Mouse (Mus musculus) cerebellum, adult 8-10 months (tissue): ENCODE measurements around the gene Qtrt2.
A peak's percentile ranks its signal among the peaks of the same experiment; 100 is the strongest.

Experiments
- DNase-seq: peaks from one replicate; pipeline ENCODE4 v3.0.0; 2022

The Qtrt2 gene

DNA sequence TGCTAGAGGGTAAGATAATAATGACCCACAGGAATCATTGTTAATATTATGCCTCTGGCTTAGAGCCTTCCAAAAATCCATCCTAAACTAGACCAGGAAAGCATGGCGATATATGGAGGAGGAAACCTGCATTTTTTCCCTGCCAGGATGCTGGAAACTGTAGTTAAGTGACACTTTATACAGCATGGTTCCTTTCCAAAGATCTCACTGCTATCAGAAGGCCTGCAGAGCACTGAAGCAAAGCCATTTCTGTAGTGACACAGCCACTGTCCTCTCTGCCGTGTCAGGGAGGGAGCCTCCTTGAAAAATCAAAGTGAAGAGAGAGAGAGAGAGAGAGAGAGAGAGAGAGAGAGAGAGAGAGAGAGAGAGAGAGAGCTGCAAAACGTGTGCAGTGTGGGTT, 4.0 kb downstream of the Qtrt2 start:
- no peak for DNase-seq

DNA sequence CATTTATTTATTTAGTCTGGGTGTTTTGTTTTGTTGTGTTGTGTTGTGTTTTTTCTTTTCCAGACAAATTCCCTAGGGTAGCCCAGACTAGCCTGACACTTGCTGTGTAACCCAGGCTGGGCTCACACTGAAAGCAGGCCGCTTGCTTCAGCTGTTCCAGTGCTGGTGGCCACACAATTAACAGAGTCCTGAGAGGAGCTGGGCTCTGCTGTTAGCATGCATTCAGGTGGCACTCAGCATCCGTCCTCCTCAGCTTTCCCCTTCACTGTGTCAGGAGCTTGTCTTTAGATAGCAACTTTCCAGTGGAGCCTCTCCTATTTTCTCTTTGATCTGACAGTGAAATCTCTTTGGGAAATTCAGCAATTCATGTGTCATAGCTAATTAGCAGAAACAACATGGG, 4.6 kb downstream of the Qtrt2 start:
- DNase-seq, result no peak

DNA sequence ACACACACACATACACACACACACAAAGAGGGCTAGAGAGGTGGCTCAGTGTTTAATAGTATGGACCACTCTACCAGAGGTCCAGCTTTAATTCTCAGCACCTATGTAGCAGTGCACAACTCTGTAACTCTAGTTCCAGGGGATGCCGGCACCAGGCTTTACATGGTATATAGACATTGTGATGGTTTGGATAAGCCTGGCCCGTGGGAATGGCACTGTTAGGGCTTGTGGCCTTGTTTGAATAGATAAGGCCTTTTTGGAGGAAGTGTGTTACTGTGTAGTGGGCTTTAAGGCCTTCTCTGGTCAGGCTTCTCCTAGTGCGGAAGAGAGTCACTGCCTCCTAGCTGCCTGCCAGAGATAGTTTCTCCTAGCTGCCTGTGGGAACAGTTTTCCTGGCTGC, 7.7 kb downstream of the Qtrt2 start:
- no peak for DNase-seq

DNA sequence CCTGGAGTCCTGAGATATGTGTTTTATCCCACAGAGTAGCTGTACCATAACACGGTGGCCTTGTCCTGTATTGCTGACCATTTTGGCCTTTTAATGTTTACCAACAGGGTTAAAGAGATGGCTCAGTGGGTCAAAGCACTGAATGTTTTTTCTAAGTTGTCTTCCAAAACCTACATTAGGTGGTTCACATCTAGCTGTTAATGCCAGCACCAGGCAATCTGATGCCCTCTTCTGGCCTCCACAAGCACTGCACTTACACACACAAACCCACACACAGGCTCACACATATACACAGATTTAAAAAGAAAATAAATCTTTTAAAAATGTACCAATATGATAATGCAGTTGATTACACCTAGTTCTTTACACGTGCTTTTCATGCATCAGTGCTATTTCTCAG, 17.7 kb downstream of the Qtrt2 start:
- DNase-seq, result no peak

DNA sequence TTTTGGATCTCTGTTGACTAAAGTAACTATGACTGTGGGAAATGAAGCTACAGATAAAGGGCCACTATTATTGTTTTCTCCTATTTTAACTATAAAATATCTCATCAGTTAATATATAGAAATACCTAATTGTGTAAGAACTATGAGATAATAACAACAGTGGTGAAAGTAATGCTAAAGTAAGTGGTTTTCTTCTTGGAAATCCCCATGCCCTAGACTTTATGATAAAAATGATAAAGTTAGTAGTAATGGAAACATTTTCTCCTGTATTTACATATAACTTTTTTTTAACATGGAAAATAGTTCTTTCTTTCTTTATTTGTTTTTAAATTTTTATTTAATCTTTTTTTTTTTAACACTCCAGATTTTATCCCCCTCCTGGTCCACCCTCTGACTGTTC, 26.0 kb downstream of the Qtrt2 start:
- DNase-seq, result no peak

DNA sequence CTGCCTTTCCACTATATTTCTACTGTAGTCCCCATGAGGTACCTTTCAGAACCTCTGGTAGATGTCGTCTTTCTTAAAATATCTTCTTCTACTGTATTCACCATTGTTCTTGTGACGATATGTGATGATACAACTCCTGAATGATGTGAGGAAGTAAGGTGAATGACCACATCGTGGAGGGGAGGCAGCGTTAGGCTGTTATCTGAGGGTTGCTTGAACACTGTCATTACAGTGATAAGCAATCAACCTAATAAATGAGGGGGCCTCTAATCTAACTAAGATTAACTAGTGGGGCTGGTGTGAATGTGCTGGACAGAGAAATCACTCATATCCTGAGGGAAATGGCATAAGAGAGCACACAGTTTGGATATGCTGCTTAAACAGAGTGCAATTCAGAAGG, 26.5 kb downstream of the Qtrt2 start:
- no peak for DNase-seq

DNA sequence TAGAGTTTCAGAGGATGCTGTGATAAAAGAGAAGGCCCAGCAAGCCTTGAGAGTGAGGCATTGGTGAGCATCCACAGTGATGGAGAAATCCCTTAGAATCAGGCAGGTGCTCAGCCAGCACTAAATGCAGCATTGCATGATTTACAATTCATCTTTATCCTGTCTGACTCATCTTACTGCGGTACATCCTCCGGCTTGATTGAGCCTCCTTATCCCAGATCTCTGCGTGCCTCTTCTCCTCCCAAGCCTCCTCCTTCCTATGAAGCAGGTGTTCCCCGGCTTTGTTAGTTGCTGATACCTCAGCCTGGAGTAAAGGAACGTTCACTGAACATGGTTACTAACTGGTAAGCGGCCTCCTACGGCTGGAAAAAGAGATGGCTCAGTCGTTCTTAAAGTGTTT, 32.1 kb downstream of the Qtrt2 start:
- DNase-seq, result no peak

DNA sequence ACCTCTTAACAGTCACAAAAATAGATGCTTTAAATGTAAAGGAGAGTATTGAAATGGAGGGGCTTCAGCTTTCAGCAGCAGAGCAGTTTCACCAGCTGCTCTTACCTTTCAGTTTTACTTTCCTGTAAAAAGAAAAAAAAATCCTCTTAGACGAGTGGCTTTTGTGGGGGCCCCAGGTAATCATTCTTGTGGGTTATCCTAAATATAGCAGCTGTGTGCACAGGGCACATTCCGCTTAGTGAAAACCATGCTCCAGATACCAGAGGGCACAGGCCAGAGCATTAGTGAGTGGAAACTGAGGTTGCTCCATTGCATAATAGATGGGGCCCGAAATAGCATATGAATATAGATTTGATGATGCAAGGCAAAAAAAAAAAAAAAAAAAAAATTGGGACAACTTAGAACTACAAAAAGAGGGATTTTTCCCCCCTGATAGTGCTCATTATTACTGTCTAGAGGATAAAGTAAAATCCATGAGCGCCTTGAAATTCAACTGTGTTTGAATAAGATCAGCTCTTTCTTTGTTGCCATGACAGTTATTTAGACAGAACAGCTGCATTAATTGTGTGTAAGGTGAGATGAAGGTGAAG, 35.8 kb downstream of the Qtrt2 start:
- no peak for DNase-seq

DNA sequence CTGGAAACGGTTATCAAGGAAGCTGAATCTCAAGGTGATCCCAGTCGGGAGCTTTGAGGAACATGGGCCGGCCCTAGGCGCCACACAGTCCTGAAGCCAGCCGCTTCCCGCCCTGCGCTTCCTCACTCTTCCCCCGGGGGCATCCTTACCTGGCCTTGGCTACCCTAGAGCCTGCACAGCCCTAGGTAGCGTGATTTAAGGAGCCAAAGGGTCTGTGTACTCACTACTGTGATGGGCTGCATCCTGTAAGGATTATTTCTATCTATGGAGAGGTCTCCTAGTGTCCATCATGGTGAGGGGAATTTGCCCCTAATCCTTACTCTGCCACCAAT, 36.6 kb downstream of the Qtrt2 start:
- no peak for DNase-seq

DNA sequence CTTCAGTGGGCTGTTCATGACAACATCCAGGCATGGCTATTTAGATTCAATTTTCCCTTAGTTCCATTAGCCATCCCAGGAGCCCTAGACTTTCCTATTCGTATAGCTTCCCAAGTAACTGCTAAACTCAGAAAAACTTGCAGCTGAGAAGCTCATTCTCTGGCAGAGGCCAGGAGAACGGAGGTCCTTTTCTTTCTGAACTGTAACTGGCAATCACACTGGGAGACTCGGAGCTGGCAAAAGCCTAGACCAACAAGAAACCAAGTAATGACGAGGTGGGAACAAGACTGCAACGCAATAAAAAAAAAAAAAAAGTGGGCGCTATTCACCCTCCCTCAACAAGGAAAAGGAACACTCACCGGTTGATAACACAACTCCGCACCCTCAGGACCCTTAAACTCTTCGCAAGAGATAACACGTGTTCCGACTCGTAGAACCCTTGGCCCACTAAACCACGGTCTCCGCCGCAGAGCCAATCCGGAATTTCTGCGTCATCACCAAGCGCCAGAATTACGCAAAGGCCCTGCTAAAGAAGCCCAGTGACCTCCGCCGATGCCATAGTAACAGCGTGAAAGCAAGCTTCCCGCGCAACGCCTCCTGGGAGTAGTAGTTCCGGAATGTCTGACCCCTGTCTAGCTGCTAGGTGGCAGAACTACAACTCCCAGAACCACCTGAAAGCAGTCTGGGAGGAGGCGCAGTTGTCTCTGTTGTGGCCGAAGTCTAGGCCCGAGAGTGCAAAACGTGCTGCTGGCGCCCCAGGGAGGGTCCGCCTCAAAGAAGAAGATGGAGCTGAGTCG, 37.2 kb downstream of the Qtrt2 start, which contains the start of gene Ccdc191:
TSS of gene Ccdc191 (plus strand) at position 593 of the 797 bp plus-strand sequence.
- peak; percentile 99 for DNase-seq

DNA sequence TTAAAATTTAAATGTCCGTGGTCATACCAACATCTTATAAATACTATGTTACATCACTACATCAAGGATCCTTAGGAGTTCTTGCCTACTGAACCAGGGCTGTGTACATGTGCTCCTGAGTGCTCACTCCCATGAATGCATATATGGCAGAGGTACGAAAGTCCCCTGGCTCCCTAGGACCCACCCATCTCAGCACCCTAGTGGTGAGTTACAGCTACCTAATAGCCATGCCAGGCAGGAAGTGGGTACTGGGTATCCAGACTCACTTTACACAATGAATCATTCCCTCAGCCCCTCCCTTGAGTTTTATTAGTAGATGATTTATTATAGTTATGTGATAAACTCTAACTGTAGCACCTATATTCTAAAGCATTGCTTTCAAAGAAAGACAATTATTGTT, 44.3 kb downstream of the Qtrt2 start:
- no peak for DNase-seq

DNA sequence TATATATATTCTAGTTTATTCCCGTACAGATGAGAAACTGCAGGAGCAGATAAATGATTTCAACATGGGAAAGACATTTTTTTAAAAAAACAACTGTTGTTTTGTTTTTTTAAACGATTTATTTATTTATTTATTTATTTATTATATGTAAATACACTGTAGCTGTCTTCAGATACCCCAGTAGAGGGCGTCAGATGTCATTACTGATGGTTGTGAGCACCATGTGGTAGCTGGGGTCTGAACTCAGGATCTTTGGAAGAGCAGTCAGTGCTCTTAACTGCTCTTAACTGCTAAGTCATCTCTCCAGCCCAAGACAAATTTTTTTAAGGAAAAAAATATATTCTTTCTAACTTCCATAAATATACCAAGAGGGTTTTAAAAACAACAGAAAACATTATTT, 45.0 kb downstream of the Qtrt2 start:
- DNase-seq, result no peak

DNA sequence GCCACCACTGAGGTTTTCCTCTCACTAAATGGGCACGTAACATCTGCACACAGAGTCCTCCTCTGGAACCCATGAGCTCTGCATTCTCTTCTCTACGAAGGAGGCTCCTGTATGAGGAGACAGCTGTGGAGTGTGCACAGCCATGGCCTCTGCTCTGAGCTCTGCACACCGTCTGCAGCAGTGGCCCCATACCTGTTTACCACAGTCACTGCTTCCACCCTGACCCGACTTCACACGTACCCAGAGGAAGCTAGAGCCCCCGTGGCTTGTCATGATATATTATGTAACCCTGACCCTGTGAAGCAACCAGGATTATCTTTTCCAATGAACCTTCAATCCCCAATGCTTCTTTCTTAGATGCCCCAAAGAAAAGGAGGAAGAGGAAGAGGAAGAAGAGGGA, 46.8 kb downstream of the Qtrt2 start:
- DNase-seq, result no peak

DNA sequence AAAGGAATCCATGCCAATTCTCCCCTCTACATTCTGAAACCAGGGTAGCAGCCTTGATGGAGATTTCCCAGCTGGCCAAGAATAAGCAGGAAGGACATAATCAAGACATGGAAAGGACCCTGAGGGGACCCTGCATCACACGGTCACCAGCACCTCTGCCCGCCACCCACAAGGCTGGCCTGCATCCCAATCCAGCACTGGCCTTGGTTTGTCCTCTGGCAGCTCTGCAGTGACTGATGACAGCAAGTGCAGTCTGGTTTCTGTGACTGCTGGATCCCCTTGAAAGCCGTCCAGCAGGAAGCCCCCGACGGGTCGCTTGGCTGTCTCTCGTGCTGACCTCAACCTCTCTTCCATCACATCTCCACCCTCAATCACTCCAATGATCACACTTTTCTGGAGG, 55.2 kb downstream of the Qtrt2 start:
- no peak for DNase-seq

DNA sequence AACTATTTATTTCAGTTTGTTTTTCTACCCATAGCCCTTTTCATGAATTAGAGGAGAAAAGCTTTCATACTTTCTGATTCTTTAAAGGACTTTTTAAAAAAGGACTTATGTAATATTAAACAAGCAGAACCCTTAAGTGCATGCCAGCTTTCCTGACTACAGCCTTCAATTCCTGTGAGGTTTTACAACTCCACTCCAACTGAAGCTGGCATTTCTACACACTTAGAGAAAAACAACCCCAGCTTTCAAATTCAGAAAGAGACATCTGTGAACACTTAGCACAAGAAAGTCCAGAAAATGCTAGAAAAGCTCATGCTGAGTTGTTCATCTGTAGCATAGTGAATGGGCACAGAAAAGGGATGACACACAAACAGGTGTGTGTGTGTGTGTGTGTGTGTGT, 56.8 kb downstream of the Qtrt2 start:
- no peak for DNase-seq

DNA sequence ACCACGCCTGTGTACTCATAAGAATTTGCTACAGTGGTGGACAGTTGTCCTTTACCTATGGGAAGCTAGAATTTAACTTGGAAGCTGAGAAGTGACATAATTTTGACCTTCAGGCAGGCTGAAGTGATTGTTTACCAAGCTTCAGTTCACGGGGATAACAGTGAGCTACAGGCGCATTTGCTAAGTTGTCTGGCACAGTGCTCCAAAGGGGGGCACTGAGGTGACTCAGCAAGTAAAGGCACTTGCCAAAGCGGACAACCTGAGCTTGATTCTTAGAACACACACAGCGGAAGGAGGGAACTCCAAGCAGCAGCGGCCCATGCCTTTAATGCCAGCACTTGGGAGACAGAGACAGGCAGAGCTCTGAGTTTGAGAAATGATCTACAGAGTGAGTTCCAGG, 66.0 kb downstream of the Qtrt2 start:
- DNase-seq, result no peak

DNA sequence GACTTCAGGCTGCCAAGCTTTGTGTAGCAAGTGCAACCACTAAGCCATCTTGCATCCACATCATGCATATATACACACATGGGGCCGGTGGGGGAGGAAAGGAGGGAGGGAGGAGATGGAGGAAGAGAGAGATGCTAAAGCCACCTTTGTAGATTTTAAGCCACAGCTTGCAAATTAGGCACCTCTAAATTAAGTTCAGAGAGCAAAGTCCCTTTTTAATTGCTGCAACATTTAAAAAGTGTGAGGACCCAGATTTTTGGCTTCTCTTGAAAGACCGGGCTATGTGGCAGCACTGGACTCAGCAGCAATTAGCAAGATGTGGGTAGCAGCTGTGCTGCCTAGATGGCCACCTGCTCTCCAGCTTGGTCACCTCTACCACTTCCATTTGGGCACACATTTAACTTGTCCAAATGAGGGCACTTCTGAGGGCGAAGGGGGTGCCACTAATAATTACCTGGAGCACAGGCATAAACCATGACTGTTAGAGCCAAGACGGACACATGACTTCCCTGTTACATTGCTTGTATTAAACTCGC, 67.6 kb downstream of the Qtrt2 start:
- DNase-seq, result no peak

DNA sequence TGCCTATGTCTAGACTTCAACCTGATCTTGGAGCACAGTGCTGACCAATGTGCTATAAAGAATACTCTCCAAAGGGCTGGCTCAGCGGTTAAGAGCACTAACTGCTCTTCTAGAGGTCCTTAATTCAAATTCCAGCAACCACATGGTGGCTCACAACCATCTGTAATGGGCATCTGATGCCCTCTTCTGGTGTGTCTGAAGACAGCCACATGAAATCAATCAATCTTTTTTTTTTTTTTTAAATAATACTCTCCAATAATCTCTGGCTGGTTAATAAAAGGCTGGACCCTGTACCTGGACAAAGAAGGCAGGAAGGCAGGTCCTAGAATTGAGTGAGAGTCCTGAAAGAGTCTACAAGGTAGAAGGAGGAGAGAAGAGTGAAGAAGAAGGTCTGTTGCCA, 76.8 kb downstream of the Qtrt2 start:
- no peak for DNase-seq

DNA sequence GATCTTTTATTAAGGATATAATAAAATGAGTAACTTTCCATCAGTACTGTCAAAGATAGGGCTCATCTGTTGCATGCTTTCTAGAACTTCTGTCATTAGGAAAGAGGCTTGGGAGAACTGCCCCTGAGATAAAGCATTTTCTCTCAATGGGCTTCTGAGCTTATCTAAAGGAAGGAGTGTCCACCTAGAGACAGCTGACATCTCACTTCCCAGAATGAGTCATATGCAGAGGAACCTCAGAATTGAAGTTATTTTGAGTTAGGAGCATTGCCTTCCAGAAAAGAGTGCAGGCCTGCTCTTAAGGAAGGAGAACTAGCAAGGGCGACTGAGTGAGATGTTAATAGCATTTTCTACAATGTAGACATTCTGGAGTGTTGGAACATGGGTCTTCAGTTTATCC, 85.4 kb downstream of the Qtrt2 start:
- DNase-seq, result no peak

DNA sequence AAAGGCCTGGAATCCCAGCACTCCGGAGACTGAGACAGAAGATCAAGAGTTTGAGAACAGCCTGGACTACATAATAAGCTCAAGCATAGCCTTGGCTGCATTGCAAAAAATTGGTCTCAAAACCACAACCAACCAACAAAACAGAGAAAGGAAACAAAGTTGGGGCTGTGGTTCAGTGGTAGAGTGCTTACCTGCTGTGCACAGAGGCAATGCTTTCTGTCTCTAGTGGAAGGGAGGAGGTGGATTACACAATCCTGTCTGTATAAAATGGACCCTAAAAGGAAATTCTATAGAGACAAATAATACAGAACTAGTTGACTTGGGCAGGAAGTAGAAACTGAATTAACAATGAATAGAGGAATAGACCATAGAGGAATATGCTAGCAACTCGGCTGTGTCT, 94.7 kb downstream of the Qtrt2 start:
- DNase-seq, result no peak

DNA sequence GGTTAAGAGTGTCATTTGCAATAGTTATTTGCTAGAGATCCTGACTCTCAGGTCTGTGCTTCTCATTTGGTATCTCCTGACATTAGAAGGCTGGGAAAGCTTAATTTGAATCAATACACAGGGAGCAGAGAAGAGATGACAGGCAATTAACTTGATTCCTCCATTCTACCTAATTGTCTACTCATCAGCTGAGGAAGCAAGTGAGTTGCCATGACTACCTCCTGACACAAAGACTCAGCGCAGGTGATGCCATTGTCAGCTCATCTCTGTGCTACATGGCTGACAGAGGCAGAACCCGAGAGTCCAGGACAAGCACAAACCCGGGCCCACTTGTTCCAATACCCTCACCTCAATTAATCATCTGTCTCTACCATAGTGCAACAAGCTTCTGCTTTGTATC, 99.1 kb downstream of the Qtrt2 start:
- DNase-seq, result no peak

DNA sequence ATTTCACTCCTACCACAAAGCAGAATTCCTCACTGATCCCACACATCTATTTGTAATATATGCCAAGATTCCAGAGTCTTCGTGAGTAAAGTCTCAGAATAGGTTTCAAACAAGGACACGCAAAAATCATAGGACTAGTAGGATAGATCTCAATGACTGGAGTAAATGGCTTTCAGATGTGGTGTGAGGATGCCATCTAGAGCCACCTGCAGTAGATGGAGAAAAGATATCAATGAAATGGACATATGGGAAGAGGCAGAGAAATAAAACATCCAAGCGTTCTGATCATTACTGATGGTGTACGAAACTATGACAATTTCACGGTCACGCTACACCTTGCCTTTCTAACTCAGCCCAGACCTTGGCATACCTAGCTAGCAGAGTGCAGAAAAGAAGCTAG, 108.2 kb downstream of the Qtrt2 start:
- no peak for DNase-seq

DNA sequence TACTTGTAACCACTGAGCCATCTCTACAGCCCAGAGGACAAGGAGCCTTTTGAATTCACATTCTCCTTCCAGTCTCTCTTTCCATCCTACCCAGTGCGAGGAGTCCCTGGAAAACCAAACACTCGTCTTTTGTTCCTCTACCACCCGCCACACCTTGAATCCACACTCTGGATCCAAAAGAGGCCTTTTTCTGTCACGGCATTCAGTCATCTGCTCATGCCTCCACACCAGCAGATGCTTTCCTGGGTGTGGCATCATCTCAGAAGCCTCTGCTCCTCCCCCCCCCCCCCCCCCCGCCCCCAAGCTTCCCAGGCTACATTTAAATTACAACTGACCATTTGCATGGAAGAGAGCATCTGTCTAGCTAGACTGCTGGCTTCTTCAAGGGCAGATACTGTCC, 110.3 kb downstream of the Qtrt2 start:
- DNase-seq, result no peak

DNA sequence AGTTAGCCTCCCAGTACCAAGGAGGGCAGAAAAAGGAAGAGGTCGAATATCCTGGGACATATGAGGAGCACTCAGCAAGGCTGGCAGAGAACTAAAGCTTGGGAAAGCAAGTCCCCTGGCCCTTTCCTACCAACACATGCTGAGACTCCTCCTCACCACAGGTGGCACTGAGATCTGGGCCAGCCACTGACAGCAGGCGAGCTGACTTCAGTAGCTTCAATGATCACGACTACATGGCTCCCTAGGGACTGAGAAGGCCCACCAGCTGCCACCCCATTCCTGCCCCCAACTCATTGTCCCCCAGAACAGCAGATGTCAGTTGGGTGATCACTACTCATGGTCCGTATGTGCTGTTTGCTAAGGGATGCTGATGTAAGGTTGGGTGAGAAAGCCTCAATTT, 112.0 kb downstream of the Qtrt2 start:
- peak; percentile 21 for DNase-seq
